Mouse (Mus musculus) frontal cortex, postnatal 10 days (tissue): Measurements from ENCODE around the gene Hspa5.
A peak's percentile ranks its signal among the peaks of the same experiment; 100 is the strongest.
"Not testable (repeated sequence)": the region's sequence is repeated elsewhere in the genome, so short reads cannot be mapped to it uniquely, and the experiment has no call there.

Experiments
- DNase-seq, 2 experiments: peaks; one replicate each; pipeline ENCODE4 v3.0.0; 2022; ENCODE audit warnings: low spot score in 2 of 2, mixed read lengths in 1 of 2

The Hspa5 gene

GRCm38 (mm10) chr2:34771368-34772226 is at the start of gene Hspa5:
Hspa5 (plus strand) TSS chr2:34771970.
- peak; percentile 99 to 100 for DNase-seq

- no peak for DNase-seq
Measured at GRCm38 (mm10) chr2:34725269-34725668, 46.5 kb upstream of the Hspa5 start.

- no peak for DNase-seq
Measured at GRCm38 (mm10) chr2:34727045-34727728, 44.6 kb upstream of the Hspa5 start.

- DNase-seq = no peak
Measured at GRCm38 (mm10) chr2:34736626-34737025, 35.1 kb upstream of the Hspa5 start.

- no peak for DNase-seq
Measured at GRCm38 (mm10) chr2:34737911-34738310, 33.9 kb upstream of the Hspa5 start.

GRCm38 (mm10) chr2:34739684-34740391 is 31.9 kb upstream of the Hspa5 start:
- no peak for DNase-seq

GRCm38 (mm10) chr2:34741390-34742159 is 30.2 kb upstream of the Hspa5 start:
- DNase-seq = no peak

GRCm38 (mm10) chr2:34742675-34743074 is 29.1 kb upstream of the Hspa5 start:
- no peak for DNase-seq

GRCm38 (mm10) chr2:34744476-34744875 is 27.3 kb upstream of the Hspa5 start:
- no peak for DNase-seq

- no peak for DNase-seq
Measured at GRCm38 (mm10) chr2:34745673-34746072, 26.1 kb upstream of the Hspa5 start.

- DNase-seq = no peak
Measured at GRCm38 (mm10) chr2:34748479-34748878, 23.3 kb upstream of the Hspa5 start.

- DNase-seq = no peak
Measured at GRCm38 (mm10) chr2:34750245-34750644, 21.5 kb upstream of the Hspa5 start.

GRCm38 (mm10) chr2:34753811-34754550 is 17.8 kb upstream of the Hspa5 start:
- DNase-seq = peak; percentile 72 to 80

GRCm38 (mm10) chr2:34754551-34755358 is 17.0 kb upstream of the Hspa5 start, which contains the start of gene Gapvd1:
Gapvd1 (minus strand) TSS chr2:34755232.
- DNase-seq = no peak

- DNase-seq = no peak
Measured at GRCm38 (mm10) chr2:34757341-34757740, 14.4 kb upstream of the Hspa5 start.

- not testable (repeated sequence) for DNase-seq
Measured at GRCm38 (mm10) chr2:34761272-34761671, 10.5 kb upstream of the Hspa5 start.

GRCm38 (mm10) chr2:34762174-34762573 is 9.6 kb upstream of the Hspa5 start:
- DNase-seq = no peak

- DNase-seq = no peak
Measured at GRCm38 (mm10) chr2:34762872-34763271, 8.9 kb upstream of the Hspa5 start.

GRCm38 (mm10) chr2:34764801-34765200 is 7.0 kb upstream of the Hspa5 start:
- DNase-seq = no peak

- no peak for DNase-seq
Measured at GRCm38 (mm10) chr2:34770049-34770448, 1.7 kb upstream of the Hspa5 start.
